Mouse (Mus musculus): Measurements from ENCODE around the gene Sh3bgrl3. TPM values are rescaled to one million over a fixed set of nuclear protein-coding genes. Genes with fewer than 3 reads are reported as not detected.
A peak's percentile ranks its signal among the peaks of the same experiment; 100 is the strongest.
"Not testable (repeated sequence)": the region's sequence is repeated elsewhere in the genome, so short reads cannot be mapped to it uniquely, and the experiment has no call there.

Gene Sh3bgrl3
- 395 and 412 TPM in 2 replicates for polyA plus RNA-seq (2015; fragmentation: Nextera tagmentation; extraction: Ambion mirVana)

GRCm38 (mm10) chr4:134128221-134128982 is at the start of gene Sh3bgrl3:
TSS of gene Sh3bgrl3 (minus strand) at chr4:134128789.
- Histone ChIP-seq H3K9ac (peak within 1 kb of the TSS; percentile 78), H3K9me3 (replicated peaks) (no peaks in the 10 kb centered on the region), H3K4me2 (peak within 1 kb of the TSS; percentile 87), H3K27ac (peak within 1 kb of the TSS; percentile 94), H3K27me3 (no peaks in the 10 kb centered on the region), H3K36me3 (peaks cover 14% of the 10 kb centered on the region; the same call in 1 of the 2 replicates), H3K4me3 (replicated peaks) (peak within 1 kb of the TSS; percentile 60), H3K4me1 (peaks cover 48% of the 10 kb centered on the region)
- ATAC-seq (replicated peaks; ENCODE audit: low FRiP score) = peak; percentile 95
- under 1% methylated on average over 46 of the region's 50 CpGs for WGBS

- no peak overlapping the region for H3K9ac ChIP-seq
- no peaks in the 10 kb centered on the region for H3K27me3 ChIP-seq
- no peak overlapping the region for H3K27ac ChIP-seq
- no peak overlapping the region for H3K4me3 ChIP-seq (replicated peaks)
- no peak overlapping the region for H3K4me2 ChIP-seq
- no peaks in the 10 kb centered on the region for H3K4me1 ChIP-seq
- no peaks in the 10 kb centered on the region for H3K9me3 ChIP-seq (replicated peaks)
- peaks cover 19% of the 10 kb centered on the region for H3K36me3 ChIP-seq
- 81% methylated on average over 3 of the region's 3 CpGs for WGBS
- no peak for ATAC-seq (replicated peaks; ENCODE audit: low FRiP score)
Observed at GRCm38 (mm10) chr4:134172391-134172790, 43.8 kb upstream of the Sh3bgrl3 start.

DNA sequence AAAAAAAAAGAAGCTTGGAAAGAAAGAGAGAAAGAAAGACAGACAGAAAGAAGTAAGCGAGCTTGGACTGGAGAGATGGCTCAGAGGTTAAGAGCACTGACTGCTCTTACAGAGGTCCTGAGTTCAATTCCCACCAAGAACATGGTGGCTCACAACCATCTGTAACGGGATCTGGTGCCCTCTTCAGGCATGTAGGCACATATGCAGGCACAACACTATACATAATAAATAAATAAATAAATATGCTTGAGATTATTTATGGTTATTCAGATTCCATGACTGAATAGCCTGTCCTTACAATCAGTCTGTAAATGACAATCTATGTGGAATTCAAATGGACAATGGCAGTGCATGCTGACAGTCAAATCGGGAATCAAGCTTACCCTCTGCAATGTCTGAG is 38.3 kb upstream of the Sh3bgrl3 start:
- no peak for ATAC-seq (replicated peaks; ENCODE audit: low FRiP score)
- no peak overlapping the region for H3K27ac ChIP-seq
- WGBS = 94% methylated on average over 3 of the region's 3 CpGs
- H3K36me3 ChIP-seq = peaks cover 41% of the 10 kb centered on the region
- no peak overlapping the region for H3K9ac ChIP-seq
- no peaks in the 10 kb centered on the region for H3K4me1 ChIP-seq
- H3K4me2 ChIP-seq = no peak overlapping the region
- H3K9me3 ChIP-seq (replicated peaks) = no peaks in the 10 kb centered on the region
- H3K4me3 ChIP-seq (replicated peaks) = no peak overlapping the region
- H3K27me3 ChIP-seq = no peaks in the 10 kb centered on the region

- WGBS = 75% methylated on average over 3 of the region's 3 CpGs
- Histone ChIP-seq H3K4me3 (replicated peaks) (no peak overlapping the region), H3K9me3 (replicated peaks) (no peaks in the 10 kb centered on the region), H3K4me1 (no peaks in the 10 kb centered on the region), H3K9ac (no peak overlapping the region), H3K4me2 (no peak overlapping the region), H3K27me3 (no peaks in the 10 kb centered on the region), H3K36me3 (peaks cover 32% of the 10 kb centered on the region), H3K27ac (peak overlapping the region; percentile 3; the same call in 1 of the 2 replicates)
- ATAC-seq (replicated peaks; ENCODE audit: low FRiP score) = no peak
Observed at GRCm38 (mm10) chr4:134165548-134166465, 37.2 kb upstream of the Sh3bgrl3 start.

DNA sequence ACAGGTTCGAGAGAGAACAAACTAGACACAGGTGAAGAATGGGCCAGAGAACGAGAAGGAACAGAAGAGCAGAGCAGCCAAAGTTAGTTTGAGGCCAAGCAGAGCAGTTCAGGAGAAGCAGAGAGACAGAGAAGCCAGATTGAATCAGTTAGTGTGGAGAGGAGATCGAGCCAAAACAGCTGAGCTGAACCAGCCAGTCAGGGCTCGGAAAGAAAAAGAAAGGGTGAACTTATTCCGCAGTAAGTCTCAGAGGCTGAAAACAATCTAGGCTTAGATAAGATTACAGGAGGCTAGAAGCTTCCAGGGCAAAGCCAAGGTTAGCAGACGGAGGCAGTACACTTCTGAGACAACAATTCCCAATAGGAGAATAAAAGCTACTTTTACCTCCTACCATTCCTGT is 36.4 kb upstream of the Sh3bgrl3 start:
- 64% methylated on average over 6 of the region's 6 CpGs for WGBS
- H3K4me1 ChIP-seq = no peaks in the 10 kb centered on the region
- no peak for ATAC-seq (replicated peaks; ENCODE audit: low FRiP score)

DNA sequence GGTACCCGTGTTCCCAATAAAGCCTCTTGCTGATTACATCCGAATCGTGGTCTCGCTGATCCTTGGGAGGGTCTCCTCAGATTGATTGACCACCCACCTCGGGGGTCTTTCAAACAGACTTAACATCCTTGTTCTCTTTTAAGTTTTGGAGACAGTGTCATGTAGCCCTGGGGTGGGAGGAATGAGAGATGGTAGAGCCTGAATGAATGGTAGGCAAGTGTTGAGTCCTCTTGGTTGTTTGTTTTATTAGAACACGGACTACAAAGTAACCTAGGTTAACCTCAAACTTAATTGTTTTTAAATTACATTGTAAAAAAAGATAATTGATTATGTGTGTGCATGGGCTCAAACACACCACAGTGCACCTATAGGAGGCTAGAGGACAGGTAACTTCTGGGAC is 36.0 kb upstream of the Sh3bgrl3 start:
- Histone ChIP-seq H3K4me3 (replicated peaks) (no peak overlapping the region), H3K27ac (peak overlapping the region; percentile 54)
- 89% methylated on average over 5 of the region's 6 CpGs for WGBS

More for the DNA sequence above, 36.4 kb upstream of the Sh3bgrl3 start:
- Histone ChIP-seq H3K4me2 (no peak overlapping the region; the same call in 1 of the 2 replicates), H3K27me3 (no peaks in the 10 kb centered on the region), H3K4me3 (replicated peaks) (no peak overlapping the region), H3K27ac (peak overlapping the region; percentile 54), H3K9me3 (replicated peaks) (no peaks in the 10 kb centered on the region), H3K36me3 (peaks cover 32% of the 10 kb centered on the region), H3K9ac (no peak overlapping the region)

GRCm38 (mm10) chr4:134160071-134160470 is 31.5 kb upstream of the Sh3bgrl3 start:
- Histone ChIP-seq H3K27ac (peak overlapping the region; percentile 77), H3K4me2 (peak overlapping the region; percentile 57), H3K9ac (peak overlapping the region; percentile 55), H3K4me3 (replicated peaks) (peak overlapping the region; percentile 54)
- not testable (repeated sequence) for H3K9me3 ChIP-seq (replicated peaks); H3K4me1 ChIP-seq; H3K27me3 ChIP-seq; ATAC-seq (replicated peaks; ENCODE audit: low FRiP score); H3K36me3 ChIP-seq
- WGBS = 3% methylated on average over 30 of the region's 30 CpGs

More for the DNA sequence above, 36.0 kb upstream of the Sh3bgrl3 start:
- H3K36me3 ChIP-seq = peaks cover 32% of the 10 kb centered on the region
- no peaks in the 10 kb centered on the region for H3K9me3 ChIP-seq (replicated peaks)
- no peak overlapping the region for H3K9ac ChIP-seq
- H3K4me2 ChIP-seq = no peak overlapping the region
- H3K4me1 ChIP-seq = no peaks in the 10 kb centered on the region
- no peak for ATAC-seq (replicated peaks; ENCODE audit: low FRiP score)
- no peaks in the 10 kb centered on the region for H3K27me3 ChIP-seq

GRCm38 (mm10) chr4:134158774-134159173 is 30.2 kb upstream of the Sh3bgrl3 start:
- Histone ChIP-seq H3K27me3 (no peaks in the 10 kb centered on the region), H3K36me3 (peaks cover 12% of the 10 kb centered on the region; the same call in 1 of the 2 replicates), H3K9me3 (replicated peaks) (no peaks in the 10 kb centered on the region), H3K4me2 (no peak overlapping the region), H3K4me1 (peaks cover 10% of the 10 kb centered on the region), H3K27ac (peak overlapping the region; percentile 62), H3K4me3 (replicated peaks) (no peak overlapping the region), H3K9ac (no peak overlapping the region)
- 75% methylated on average over 6 of the region's 6 CpGs for WGBS
- no peak for ATAC-seq (replicated peaks; ENCODE audit: low FRiP score)

DNA sequence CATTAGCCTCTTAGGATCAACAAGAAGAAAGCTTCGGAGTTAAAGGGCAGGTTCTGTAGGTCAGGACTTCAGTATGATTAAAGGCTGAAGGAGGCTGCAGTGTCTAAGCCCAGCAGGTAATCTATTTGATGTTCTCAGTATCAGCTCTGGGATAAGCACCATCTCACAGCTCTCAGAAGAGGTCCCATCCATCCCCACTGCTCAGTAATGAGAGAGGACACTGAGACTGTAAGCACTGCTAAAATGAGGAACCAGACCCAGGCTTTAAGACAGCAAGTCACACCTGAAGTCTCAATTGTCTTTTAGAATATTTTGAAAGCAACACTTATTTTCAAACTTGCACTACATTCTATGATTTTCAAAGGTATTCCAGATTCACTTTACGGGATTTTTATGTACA is 29.0 kb upstream of the Sh3bgrl3 start:
- no peak overlapping the region for H3K4me2 ChIP-seq
- peaks cover 10% of the 10 kb centered on the region for H3K4me1 ChIP-seq
- H3K27ac ChIP-seq = no peak overlapping the region
- no peaks in the 10 kb centered on the region for H3K9me3 ChIP-seq (replicated peaks)
- no peak for ATAC-seq (replicated peaks; ENCODE audit: low FRiP score)
- WGBS = 83% methylated on average over 2 of the region's 2 CpGs
- H3K4me3 ChIP-seq (replicated peaks) = no peak overlapping the region
- H3K9ac ChIP-seq = no peak overlapping the region
- H3K27me3 ChIP-seq = no peaks in the 10 kb centered on the region
- H3K36me3 ChIP-seq = peaks cover 24% of the 10 kb centered on the region

DNA sequence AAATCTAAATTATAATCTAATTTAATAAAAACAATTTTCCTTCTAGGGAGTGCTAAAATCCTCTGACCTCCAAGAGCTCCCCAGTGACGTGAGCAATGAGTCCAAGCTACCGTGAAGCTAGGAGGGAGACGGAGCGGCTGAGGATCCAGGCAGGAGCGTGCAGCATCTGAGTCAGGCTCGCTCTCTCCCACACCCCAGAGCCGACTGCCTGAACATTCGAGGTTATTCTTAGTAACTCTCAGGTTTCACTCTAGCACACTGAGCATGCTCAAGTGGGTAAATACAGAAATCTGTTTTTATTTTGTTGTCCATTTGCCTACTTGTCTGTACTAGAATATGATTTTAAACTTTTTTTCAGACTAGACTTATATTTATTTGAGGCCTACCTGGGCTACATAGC is 28.2 kb upstream of the Sh3bgrl3 start:
- ATAC-seq (replicated peaks; ENCODE audit: low FRiP score) = no peak
- H3K4me1 ChIP-seq = peaks cover 10% of the 10 kb centered on the region
- H3K36me3 ChIP-seq = peaks cover 31% of the 10 kb centered on the region
- H3K27ac ChIP-seq = 0 out of 2 replicates have a peak overlapping the region, but pooled peaks have one; percentile 19
- no peak overlapping the region for H3K4me2 ChIP-seq
- no peak overlapping the region for H3K4me3 ChIP-seq (replicated peaks)
- no peak overlapping the region for H3K9ac ChIP-seq
- no peaks in the 10 kb centered on the region for H3K9me3 ChIP-seq (replicated peaks)
- no peaks in the 10 kb centered on the region for H3K27me3 ChIP-seq
- 34% methylated on average over 8 of the region's 8 CpGs for WGBS

DNA sequence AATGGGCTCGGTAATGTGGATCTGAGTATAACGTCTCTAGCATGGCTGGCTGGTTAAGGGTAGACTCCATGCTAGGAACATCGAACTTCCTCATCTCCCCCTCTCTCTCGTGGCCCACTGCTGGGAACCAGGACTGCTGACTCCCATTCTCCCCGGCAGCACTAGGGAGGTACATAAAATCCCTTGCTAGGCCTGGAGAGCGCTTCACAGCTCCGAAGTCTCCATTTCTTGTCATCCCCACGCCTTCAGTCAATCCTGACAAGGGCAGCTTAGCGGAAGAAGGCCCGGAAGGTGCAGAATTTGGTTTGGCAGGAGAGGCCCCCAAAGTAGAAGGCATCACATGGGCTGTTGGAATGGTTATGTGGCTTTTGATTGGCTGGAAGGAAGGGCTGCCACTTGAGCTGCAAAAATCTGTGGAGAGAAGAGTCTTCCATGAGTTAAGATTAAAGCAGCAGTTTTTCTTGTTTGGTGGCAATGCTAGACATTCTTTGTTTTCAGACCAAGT is 27.4 kb upstream of the Sh3bgrl3 start:
- Histone ChIP-seq H3K27ac (0 out of 2 replicates have a peak overlapping the region, but pooled peaks have one; percentile 19), H3K4me1 (peaks cover 10% of the 10 kb centered on the region), H3K4me3 (replicated peaks) (no peak overlapping the region), H3K4me2 (no peak overlapping the region), H3K36me3 (peaks cover 38% of the 10 kb centered on the region), H3K9me3 (replicated peaks) (no peaks in the 10 kb centered on the region), H3K27me3 (no peaks in the 10 kb centered on the region), H3K9ac (no peak overlapping the region)
- WGBS = 87% methylated on average over 10 of the region's 10 CpGs
- ATAC-seq (replicated peaks; ENCODE audit: low FRiP score) = no peak

- Histone ChIP-seq H3K4me1 (peaks cover 10% of the 10 kb centered on the region), H3K27me3 (no peaks in the 10 kb centered on the region), H3K9ac (no peak overlapping the region), H3K27ac (no peak overlapping the region), H3K4me3 (replicated peaks) (no peak overlapping the region), H3K4me2 (no peak overlapping the region), H3K9me3 (replicated peaks) (no peaks in the 10 kb centered on the region), H3K36me3 (peaks cover 42% of the 10 kb centered on the region)
- WGBS = 91% methylated on average over 6 of the region's 6 CpGs
- no peak for ATAC-seq (replicated peaks; ENCODE audit: low FRiP score)
Observed at GRCm38 (mm10) chr4:134155531-134155930, 26.9 kb upstream of the Sh3bgrl3 start.
